Mouse (Mus musculus): ENCODE measurements around the gene Tmprss12. TPM values are rescaled to one million over a fixed set of nuclear protein-coding genes. Genes with fewer than 3 reads are reported as not detected.
"Not testable (repeated sequence)": the region's sequence is repeated elsewhere in the genome, so short reads cannot be mapped to it uniquely, and the experiment has no call there.

Tmprss12 gene
- total RNA-seq, 1 experiment from 2014 or later = not detected

DNA sequence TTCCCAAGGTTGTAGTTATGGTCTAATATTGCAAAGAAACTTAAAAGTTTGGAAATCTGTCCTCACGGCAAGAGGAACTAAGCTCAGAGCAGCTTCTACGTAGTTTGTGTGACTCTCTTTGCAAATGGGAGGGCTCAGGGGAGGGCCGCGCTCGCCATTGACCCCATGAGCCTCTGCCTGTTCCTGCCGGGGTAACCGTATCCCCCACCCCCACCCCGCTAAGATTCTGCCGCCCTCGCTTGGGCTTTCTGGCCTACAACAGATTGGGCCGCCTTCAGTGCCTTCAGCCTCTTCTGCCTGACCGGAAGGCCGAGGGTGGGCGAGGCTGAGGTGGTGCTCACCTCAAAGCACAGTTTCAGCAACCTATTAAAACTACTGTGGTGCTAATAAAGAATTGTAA is 9.2 kb upstream of the Tmprss12 start:
- ATAC-seq (replicated peaks; ENCODE audit: low read depth, poor library complexity, severe bottlenecking) = no peak

DNA sequence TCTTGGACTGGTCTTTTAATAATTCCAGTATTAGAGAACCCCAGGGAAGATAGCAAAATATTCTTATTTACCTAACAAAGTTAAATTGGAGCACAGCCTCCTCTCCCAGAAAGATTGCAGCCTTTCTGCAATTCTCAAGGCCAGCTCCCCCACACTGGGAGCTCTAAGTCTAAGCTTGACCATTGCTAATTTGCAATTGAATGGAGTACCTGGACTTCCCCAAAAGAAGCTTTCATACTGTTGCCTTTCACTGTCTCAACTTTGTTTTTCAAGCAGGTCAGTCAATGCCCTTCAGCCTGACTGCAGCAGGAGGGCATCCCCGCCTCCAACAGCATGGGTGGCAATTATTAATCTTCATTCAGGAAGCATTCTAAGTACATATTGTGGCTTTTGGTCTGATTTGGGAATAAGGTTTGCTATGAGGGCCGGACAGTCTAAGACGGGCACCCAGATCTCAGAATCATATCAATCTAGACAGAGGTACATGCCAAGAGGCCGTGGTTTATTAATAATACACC is 6.8 kb upstream of the Tmprss12 start:
- not testable (repeated sequence) for ATAC-seq (replicated peaks; ENCODE audit: low read depth, poor library complexity, severe bottlenecking)

DNA sequence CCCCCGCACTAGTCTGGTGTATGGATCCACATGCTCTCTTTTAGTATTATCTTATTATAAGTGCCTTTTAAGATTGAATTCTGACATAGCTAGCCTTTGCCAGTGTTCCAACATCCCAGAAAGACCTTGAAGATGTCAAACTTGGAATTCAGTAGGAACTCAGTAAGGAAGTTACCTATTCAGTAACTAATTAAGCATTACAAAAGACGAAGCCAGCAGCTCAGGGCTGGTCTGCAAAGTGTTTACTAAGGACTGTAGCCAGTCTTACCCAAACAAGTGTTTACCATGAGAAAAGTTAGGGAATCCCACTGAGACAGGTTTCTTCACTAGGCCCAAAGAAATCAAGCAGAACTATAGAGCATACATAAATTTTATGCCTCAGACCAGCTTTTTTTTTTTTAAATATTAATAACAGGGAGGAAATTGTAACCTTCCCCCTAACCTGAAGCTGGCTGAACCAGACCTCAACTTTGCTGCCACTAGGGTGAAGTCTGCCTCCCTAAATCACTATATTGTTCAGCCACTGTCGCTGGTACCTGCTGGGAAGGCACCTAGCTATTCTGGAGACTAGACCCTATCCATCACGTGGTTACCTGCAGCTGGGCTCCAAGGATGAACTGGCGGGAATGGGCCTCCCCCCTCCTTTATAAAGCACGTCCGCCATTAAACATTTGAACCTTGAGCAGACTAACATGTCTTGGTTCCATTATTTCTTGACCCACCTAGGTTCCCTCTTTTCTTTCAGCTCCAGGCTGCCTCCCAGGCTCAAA is 5.7 kb upstream of the Tmprss12 start:
- no peak for ATAC-seq (replicated peaks; ENCODE audit: low read depth, poor library complexity, severe bottlenecking)

DNA sequence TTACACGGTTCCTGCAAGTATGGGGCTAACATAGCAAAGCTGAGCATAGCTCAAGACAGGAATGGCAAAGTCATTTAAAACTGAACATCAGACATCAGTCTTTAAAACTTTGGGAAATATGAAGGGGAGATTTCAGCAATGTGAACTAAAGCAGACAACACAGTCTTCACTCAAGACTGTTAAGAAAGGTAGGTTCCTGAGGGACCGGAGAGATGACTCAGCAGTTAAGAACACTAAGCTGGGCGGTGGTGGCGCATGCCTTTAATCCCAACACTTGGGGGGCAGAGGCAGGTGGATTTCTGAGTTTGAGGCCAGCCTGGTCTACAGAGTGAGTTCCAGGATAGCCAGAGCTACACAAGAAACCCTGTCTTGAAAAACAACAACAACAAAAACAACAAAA is 4.2 kb upstream of the Tmprss12 start:
- no peak for ATAC-seq (replicated peaks; ENCODE audit: low read depth, poor library complexity, severe bottlenecking)

DNA sequence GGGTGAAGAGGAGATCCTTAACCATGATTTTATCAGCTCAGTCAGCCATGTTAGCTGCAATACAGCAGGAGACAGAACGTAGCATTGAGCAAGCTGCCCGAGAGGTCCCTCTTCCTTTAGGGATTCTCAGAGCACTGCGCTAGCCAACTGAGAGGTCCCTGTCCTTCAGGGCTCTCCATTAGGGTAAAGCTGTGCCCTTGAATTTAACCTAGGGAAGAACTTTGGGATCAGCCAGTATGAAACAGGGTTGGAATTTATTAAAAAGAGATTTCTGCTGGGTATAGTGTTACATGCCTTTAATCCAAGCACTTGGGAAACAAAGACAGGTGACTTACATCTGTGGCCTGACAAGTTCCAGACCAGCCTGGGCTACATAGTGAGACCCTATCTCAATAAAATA is 3.1 kb upstream of the Tmprss12 start:
- ATAC-seq (replicated peaks; ENCODE audit: low read depth, poor library complexity, severe bottlenecking) = no peak

DNA sequence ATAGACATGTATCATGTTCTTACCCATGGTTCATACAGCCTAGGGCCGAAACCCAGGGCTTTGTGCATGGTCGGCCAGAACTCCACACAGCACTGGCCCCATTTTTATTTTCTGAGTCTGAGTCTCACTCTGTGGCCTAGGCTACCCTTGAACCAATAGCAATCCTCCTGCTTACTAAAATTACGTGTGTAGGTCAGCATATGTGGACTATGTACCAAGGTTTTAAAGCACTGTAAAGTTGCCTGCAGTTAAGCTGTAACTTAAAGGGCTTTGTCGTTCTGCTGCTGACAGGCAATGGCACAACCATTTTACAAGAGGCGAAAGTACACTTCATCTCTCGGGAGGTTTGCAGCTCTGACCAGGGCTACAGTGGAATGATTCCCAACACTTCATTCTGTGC is 8.3 kb downstream of the Tmprss12 start:
- ATAC-seq (replicated peaks; ENCODE audit: low read depth, poor library complexity, severe bottlenecking) = no peak

DNA sequence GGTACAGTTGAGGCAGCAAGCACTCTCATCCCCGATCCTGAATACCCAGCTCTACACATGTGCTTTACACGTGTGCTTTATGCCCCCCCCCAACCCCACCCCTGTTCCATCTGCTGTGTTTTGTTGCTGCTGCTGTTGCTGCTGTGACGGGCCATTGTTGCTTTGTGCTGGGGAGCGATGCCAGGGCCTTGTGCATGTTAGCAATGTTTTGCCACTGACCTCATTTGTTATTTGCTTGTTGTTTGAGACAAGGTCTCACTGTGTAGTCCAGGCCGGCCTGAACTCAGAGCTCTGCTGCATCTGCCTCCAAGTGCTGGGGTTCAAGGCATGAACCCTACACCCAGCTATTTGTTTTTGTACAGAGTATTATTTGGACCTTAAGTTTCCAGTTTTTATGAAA is 10.2 kb downstream of the Tmprss12 start:
- no peak for ATAC-seq (replicated peaks; ENCODE audit: low read depth, poor library complexity, severe bottlenecking)

DNA sequence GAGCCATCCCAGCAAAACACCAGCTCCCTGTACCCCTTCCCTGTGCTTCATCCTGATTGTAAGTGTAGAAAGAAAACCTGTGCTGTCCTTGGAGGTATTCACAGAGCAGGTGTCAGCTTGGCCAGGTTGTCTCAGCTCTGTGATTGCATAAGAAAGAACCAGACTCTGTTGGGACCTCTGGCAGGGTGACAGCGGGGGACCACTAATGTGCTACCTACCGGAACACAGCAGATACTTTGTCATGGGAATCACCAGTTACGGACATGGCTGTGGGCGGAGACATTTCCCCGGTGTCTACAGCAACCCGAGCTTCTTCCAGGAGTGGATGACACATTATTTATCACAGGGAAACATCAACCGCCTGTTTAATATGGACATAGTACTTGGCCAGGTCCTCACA is 11.7 kb downstream of the Tmprss12 start:
- no peak for ATAC-seq (replicated peaks; ENCODE audit: low read depth, poor library complexity, severe bottlenecking)

DNA sequence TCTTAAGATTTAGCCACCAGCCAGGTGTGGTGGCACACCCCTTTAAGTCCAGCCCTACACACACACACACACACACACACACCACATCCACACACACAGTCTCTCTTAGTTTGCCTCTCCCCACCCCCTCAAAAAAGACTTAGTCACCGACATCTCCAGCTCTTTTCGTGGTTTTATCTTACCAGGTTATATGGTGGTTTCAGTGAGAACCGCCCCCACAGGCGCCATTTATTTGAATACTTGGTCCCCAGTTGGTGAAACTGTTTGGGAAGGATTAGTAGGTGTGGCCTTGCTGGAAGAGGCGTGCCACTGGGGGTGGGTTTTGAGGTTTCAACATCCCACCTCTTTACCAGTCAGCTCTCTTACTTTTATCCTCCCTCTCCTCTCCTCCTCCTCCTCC is 17.2 kb downstream of the Tmprss12 start:
- ATAC-seq (replicated peaks; ENCODE audit: low read depth, poor library complexity, severe bottlenecking) = no peak

DNA sequence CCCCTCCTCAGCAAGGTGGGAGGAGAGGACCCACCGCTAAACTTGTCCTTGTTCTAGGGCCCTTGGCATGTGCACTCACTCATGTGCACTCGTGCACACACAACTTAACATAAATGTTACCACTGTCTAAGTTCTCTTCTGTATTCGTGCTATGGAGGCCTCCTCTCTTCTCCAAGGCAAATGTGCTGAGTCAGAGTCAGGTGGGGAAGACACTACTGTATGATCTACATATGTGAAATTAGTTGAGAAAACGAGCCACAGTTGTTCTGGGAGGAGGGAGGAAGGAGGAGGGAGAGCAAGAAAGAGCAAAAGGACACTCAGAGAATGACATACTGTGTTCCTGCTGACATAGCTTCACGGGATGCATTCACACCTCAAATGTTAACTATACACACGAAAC is 19.9 kb downstream of the Tmprss12 start:
- ATAC-seq (replicated peaks; ENCODE audit: low read depth, poor library complexity, severe bottlenecking) = no peak

DNA sequence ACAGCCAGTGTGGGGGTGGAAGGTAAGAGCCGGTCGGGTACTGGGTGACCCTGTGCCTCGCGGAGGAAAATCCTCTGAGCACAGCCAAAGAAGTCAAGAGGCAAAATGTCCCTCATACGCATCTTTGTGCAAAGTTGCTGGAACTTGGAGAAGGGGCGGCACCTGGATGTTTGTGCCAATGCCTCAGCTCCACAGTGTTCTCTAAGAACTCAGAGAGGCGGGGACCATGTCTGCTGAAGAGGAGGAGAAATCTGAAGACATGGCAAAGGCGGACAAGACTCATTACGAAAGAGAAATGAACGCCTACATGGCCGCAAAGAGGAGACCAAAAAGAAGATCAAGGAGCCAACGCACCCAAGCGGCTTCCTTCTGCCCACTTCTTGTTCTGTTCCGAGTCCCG is 20.9 kb downstream of the Tmprss12 start:
- ATAC-seq (replicated peaks; ENCODE audit: low read depth, poor library complexity, severe bottlenecking) = no peak

DNA sequence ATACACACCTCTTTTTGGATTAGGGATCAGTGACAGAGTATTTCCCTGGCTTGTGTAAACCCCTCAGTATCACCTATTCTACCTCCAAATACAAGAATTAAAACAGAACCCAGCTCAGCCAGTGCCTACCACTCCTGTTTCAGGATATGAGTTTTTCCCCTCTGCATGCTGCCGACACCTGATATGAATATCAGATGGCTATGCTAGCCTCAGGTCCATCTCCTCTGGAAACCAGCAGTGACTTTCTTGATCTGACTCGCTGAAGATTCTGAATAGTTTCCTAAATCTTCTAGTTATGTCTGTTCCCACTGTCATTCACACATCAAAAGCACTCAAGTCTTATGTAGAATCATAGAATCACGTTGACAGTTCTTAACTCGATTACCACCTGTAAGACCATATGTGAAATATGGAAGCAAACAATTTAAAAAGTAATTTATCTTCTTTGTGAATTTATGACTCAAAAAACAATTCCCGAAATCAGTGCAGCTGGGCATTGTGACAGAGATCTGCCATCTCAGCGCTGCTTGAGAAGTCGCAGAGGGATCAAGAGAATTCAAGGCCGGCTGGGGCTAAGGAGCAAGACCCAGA is 22.9 kb downstream of the Tmprss12 start:
- no peak for ATAC-seq (replicated peaks; ENCODE audit: low read depth, poor library complexity, severe bottlenecking)

DNA sequence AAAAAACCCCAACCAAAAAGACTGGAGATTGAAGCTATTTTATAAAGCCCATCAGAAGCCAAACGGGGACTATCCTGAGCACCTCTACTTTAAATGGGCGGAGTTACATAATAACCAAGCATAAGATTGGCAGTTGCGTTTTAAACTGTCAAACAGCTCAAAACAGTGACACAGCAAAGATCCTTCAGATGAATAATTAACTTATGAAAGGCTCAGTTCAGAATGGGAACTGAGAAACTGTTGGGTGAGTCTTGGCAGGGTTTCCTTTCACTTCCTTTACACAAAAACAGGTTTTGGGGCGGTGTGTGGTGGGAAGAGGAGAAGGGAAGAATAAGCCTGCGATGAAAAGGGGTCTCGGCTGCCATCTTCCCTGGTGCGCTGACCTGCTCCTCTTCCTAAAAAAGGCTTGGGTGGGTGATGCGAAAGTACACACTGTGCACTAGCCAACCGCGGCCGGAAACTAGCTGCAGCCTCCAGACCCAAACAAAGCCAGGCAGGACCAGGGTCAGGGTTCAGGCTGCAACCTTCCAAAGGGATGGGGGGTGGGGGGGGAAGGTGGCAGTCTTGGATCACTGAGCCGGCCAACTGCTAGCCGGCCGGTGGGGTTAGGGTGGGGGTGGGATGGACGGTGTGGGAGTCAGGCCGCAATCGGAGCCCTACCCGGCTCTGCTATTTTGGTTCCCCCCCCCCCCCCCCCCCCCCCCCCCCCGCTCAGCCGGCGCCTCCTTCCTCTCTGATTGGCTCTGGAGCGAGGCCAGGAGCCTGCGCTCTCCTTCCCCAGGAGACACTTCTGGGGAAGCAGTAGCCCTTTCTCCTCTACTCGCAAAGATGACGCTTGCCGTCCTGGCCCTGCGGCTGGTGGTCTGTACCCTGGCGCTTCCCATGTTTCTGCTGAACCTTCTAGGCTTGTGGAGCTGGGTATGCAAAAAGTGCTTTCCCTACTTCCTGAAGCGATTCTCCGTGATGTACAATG is 23.7 kb downstream of the Tmprss12 start, which contains the start of gene Mettl7a1:
Gene Mettl7a1 (plus strand): TSS at position 122 of the 973 bp plus-strand sequence.
- ATAC-seq (replicated peaks; ENCODE audit: low read depth, poor library complexity, severe bottlenecking) = peak; percentile 66

DNA sequence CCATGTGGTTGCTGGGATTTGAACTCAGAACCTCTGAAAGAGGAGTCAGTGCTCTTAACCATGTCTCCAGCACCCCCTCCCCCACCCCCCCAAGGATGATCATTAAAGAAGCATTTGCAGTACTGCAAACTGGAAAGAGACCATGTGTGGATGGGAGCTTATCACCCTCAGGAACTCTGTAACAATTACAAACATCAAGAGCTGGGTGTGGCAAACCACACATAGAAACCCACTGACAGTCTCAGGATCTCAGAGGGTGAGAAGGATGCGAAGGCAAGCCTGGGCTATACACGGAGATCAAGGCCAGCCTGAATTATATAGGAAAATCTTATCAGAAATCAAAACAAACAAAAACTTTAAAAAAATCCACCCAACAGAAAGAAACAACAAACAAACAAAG is 25.6 kb downstream of the Tmprss12 start:
- ATAC-seq (replicated peaks; ENCODE audit: low read depth, poor library complexity, severe bottlenecking) = no peak

DNA sequence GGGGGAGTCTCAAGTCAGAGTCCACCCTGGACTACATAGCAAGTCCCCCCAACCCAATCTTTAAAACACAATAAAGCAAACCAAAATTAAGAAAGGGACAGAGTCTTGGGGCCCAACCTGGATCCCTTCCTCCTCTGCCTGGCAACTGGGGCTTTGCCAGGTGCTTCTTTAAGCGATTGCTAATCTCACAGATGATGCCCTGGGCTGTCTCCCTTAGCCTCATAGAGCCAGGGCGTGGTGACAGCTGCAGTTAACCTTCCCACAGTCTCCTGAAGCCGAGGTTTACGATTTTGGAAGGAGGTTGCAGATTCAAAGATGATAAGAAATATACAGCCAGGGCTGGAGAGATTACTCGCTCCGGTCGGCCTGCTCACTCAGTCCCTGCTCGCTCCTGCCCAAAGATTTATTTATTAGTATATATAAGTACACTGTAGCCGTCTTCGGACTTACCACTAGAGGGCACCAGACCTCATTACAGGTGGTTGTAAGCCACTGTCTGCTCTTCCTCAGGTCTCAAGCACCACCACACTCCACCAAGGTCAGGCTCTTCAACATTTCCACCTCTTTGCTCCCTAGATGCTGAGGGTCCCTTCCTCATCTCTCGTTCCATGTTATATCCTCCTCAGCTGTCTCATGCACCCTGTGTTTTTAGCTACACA is 26.9 kb downstream of the Tmprss12 start:
- ATAC-seq (replicated peaks; ENCODE audit: low read depth, poor library complexity, severe bottlenecking) = peak; percentile 30; the same call in 1 of the 2 replicates

DNA sequence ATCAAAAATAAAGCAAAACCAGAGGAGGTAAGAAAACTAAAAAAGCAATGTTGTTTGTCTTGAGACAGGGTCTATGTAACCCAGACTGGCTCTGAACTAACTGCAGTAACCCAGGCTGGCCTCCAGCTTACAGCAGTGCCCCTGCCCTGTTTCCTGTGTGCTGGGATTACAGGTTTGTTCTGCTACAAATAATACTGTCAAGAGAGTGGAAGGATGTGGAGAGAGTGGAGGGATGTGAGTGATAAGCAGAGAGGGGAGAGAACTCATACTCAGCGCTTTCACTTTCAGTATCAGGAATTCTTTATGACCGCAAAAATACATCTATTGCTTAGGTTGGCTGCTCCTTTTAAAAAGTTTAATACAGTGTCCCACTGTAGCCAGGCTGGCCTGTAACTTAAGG is 31.7 kb downstream of the Tmprss12 start:
- ATAC-seq (replicated peaks; ENCODE audit: low read depth, poor library complexity, severe bottlenecking) = peak; percentile 84

DNA sequence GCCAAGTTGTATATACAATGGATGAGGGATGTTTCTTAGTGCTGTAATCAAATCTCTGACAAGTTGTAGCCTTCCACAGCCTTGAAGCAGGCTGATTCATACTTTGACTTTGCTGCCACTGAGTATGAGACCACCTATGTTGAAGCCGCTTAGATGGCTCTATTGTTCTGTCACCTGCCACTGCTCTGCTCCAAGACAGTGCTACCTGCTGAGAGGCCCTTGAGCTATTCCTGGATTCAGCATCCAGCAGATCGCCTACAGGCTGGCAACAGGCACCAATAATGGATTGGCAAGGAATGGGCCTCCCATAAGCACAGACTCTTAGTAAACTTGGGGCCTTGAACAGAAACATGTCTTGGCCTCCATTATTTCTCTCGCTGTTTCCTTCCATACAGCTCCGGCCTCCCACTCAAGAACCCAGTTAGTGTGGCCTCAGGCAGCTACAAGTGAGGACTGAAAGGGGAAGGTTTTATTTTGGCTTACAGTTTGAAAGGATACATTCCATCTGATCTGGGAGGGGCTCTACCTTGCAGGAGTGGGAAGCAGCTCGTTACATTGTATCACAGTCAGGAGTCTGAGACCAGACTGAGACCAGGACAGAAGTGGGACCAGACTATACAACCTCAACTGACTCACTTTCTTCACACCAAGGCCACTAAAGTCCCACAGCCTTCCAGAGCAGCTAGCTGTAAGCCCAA is 34.0 kb downstream of the Tmprss12 start:
- ATAC-seq (replicated peaks; ENCODE audit: low read depth, poor library complexity, severe bottlenecking) = no peak

DNA sequence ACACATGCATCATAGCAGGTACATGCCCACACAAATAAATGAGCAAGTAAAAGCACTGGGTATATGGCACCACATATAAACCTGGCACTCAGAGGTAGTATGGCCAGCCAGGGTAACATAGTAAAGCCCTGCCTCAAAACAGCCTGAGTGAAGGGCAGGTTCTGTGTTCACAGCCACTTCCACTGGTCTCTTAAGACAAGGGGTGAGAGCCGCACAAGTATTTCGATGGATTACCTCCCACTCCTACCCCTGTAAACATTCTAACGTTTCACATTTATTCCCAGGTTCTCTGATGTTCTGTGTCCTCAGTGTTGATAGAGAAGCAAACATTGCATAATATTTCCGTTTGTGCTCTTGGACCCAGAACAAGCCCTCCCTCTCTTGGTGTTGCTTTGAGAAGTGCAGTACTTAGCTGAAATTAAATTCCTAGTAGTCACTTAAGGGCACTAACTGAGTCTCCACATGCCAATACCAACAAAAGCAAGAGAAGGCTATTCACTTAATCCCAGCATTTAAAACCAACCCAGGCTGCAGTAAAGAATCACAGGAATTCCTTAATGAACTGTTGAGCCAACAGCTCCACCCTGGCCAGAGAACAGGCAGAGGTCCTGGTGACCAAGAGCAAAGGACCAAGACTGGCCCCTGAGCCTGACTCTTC is 37.5 kb downstream of the Tmprss12 start:
- 0 out of 2 replicates have a peak, but pooled peaks have one; percentile 18 for ATAC-seq (replicated peaks; ENCODE audit: low read depth, poor library complexity, severe bottlenecking)

DNA sequence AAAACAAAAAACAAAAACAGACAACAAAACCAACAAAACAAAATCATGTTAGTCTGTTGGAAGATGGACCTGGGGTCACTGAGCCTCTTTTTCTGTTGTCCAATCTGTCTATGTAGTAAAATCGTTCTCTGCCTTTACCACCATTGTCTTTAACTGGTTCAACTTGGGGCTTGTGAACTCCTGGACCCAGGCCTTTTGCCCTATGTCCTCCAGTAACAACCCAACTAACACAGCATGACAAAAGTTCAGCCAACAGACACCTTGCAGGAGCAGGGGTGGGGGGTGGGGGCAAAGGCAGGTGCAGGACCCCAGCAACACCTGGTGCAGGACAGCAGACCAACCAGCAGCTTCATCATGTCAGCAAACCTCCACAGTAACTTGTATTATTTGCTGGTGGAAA is 39.2 kb downstream of the Tmprss12 start:
- ATAC-seq (replicated peaks; ENCODE audit: low read depth, poor library complexity, severe bottlenecking) = no peak
